Mouse (Mus musculus) liver, embryonic 14.5 days (tissue): Measurements from ENCODE around the gene Meox1. TPM values are rescaled to one million over a fixed set of nuclear protein-coding genes. Genes with fewer than 3 reads are reported as not detected.

ENCODE experiments used
- ATAC-seq: fragments of 200-750 bp; cut with Nextera tagmentation; 2 replicates; pipeline ENCODE4 v1.8.0; 2017; ENCODE audit warnings: moderate number of reproducible peaks, mild to moderate bottlenecking, moderate library complexity; ENCODE audit not compliant: insufficient read depth
- DNase-seq, 3 experiments: peaks; one replicate each; pipeline ENCODE4 v3.0.0-alpha.2; 2012 to 2013; ENCODE audit warnings: low read depth in 3 of 3, low spot score in 3 of 3
- H3K27ac ChIP-seq: fragments of 300-500 bp; sonication (generic); 2 replicates; pipeline ENCODE4 v1.5.1; 2014; ENCODE audit warnings: moderate library complexity, mild to moderate bottlenecking, control low read depth, inconsistent platforms
- H3K27me3 ChIP-seq: fragments of 300-500 bp; sonication (generic); 2 replicates; pipeline ENCODE4 v1.6.1; 2014; ENCODE audit warnings: mild to moderate bottlenecking, low read length, moderate library complexity; ENCODE audit not compliant: control insufficient read depth, insufficient read depth
- H3K36me3 ChIP-seq: fragments of 300-500 bp; sonication (generic); replicated peaks from 2 replicates; pipeline ENCODE4 v1.6.1; 2014; ENCODE audit warnings: low read depth; ENCODE audit not compliant: control insufficient read depth, insufficient read depth
- H3K4me1 ChIP-seq, 2 experiments: fragments of 200-500 bp in 1 of 2; fragments of 300-500 bp in 1 of 2; sonication (generic) in 1 of 2; replicated peaks; 2 replicates each; pipeline ENCODE4 v1.6.1; 2012 to 2014; ENCODE audit warnings: antibody characterized with exemption in 1 of 2, inconsistent platforms in 1 of 2, low read length in 1 of 2; ENCODE audit not compliant: control insufficient read depth in 2 of 2, insufficient read depth in 2 of 2
- H3K4me2 ChIP-seq: fragments of 300-500 bp; sonication (generic); 2 replicates; pipeline ENCODE4 v1.6.1; 2014; ENCODE audit warnings: low read depth, mild to moderate bottlenecking, control low read depth, moderate library complexity
- H3K4me3 ChIP-seq, 2 experiments: fragments of 200-500 bp in 1 of 2; fragments of 300-500 bp in 1 of 2; sonication (generic) in 1 of 2; 2 replicates each; pipeline ENCODE4 v1.5.1; 2012 to 2014; ENCODE audit warnings: low read depth in 2 of 2, low read length in 2 of 2, mild to moderate bottlenecking in 2 of 2, control low read depth in 1 of 2, inconsistent platforms in 1 of 2, moderate library complexity in 1 of 2; ENCODE audit not compliant: insufficient read depth in 1 of 2
- H3K9ac ChIP-seq: fragments of 300-500 bp; sonication (generic); replicated peaks from 2 replicates; pipeline ENCODE4 v1.6.1; 2014; ENCODE audit warnings: mild to moderate bottlenecking, control low read depth, moderate library complexity
- H3K9me3 ChIP-seq: fragments of 300-500 bp; sonication (generic); 2 replicates; pipeline ENCODE4 v1.6.1; 2016; ENCODE audit warnings: low read length, mixed read lengths; ENCODE audit not compliant: control insufficient read depth
- CTCF ChIP-seq: IDR thresholded peaks from 2 replicates; pipeline ENCODE4 v1.5.1; 2016; ENCODE audit warnings: antibody characterized with exemption, low read depth, control low read depth
- EP300 ChIP-seq: IDR thresholded peaks from 2 replicates; pipeline ENCODE4 v1.6.1; 2016; ENCODE audit warnings: antibody characterized with exemption, low read depth
- WGBS: fragments of 180-500 bp; shearing (Covaris S2); extraction: QIAGEN DNeasy Blood & Tissue Kit; methylation state at CpG from one replicate; pipeline ENCODE4 v1.1.7; 2014; ENCODE audit not compliant: insufficient replicate concordance; 5-methylcytosine and 5-hydroxymethylcytosine counted together
- polyA plus RNA-seq, 2 experiments: library from polyadenylated mRNA; depleted of rRNA in 1 of 2; stranded (reverse) in 1 of 2; unstranded in 1 of 2; fragments of >200 nt; fragmentation: Nextera tagmentation in 1 of 2; extraction: Ambion mirVana in 1 of 2; gene quantifications; 2 replicates each; pipeline versions ENCODE4 v1.2.1 to v1.2.3; 2012 to 2014

Meox1 gene
- polyA plus RNA-seq, 2 experiments: 0.28 to 0.36 TPM

DNA sequence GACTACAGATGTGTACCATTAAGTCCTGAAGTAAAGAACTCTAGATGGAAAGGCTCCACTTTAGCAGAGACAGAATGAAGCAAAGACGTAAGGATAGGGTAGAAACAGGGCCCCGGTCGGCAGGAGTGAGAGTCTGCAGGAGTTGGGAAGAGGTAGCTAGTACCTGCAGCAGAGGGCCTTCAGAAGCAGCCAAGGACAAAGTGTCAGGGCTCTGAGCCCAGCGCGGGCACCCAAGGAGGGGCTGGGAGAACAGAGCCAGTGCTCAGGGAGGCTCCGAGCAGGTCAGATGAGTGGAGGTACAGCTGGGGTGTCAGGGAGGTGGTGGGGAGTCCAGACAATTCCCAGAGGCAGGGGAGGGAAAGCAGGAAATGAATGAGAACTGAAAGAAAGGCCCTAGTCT is 29.8 kb upstream of the Meox1 start:
- Histone ChIP-seq H3K27ac (no peak overlapping the region), H3K27me3 (no peaks in the 10 kb centered on the region), H3K4me2 (no peak overlapping the region), H3K4me3 (no peak overlapping the region), H3K36me3 (no peaks in the 10 kb centered on the region), H3K4me1 (no peaks in the 10 kb centered on the region), H3K9me3 (no peaks in the 10 kb centered on the region), H3K9ac (no peak overlapping the region)
- no peak for TF ChIP-seq CTCF
- no peak for TF ChIP-seq EP300
- DNase-seq (no peak), ATAC-seq (no peak)
- WGBS: 65% methylated on average over 6 of the region's 6 CpGs

DNA sequence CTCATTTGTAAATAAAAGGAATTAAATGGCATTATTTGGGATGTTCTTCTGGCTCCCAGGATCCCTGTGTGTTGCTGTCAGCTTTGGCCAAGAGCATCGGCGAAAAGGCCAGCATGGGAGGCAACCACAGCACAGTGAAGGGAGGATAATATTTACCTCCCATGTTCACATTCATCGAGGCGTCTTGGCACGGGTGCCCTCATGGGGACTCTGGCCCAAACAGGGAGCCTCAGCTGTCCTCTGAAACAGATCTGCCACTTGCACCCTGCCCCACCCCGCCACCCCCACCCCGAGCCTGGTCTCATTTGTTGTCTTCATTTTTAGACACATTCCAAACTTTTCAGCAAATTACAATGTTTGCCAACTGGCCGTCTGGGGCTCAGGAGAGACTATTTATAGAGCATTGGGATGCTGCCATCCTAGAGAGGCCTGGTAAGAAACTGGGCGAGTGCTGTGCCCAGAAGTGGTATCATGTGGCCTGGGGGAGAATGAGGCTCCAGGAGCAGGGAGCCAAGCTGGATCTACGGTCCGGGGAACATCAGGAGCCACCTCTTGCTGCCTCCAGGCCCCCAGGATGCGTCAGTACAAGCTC is 27.3 kb upstream of the Meox1 start:
- no peaks in the 10 kb centered on the region for H3K4me1 ChIP-seq
- H3K4me2 ChIP-seq: no peak overlapping the region
- no peak overlapping the region for H3K4me3 ChIP-seq
- ATAC-seq (no peak), DNase-seq (no peak)
- no peaks in the 10 kb centered on the region for H3K36me3 ChIP-seq
- no peak overlapping the region for H3K27ac ChIP-seq
- TF ChIP-seq CTCF (no peak), EP300 (no peak)
- no peak overlapping the region for H3K9ac ChIP-seq
- 65% methylated on average over 12 of the region's 12 CpGs for WGBS
- H3K9me3 ChIP-seq: no peaks in the 10 kb centered on the region
- no peaks in the 10 kb centered on the region for H3K27me3 ChIP-seq

GRCm38 (mm10) chr11:101919660-101920059 is 25.5 kb upstream of the Meox1 start:
- ATAC-seq (no peak), DNase-seq (peak; percentile 30 to 49 (median 36))
- no peaks in the 10 kb centered on the region for H3K4me1 ChIP-seq
- 0% methylated on average over 6 of the region's 6 CpGs for WGBS
- no peak overlapping the region for H3K4me2 ChIP-seq
- no peak overlapping the region for H3K9ac ChIP-seq
- no peaks in the 10 kb centered on the region for H3K9me3 ChIP-seq
- H3K36me3 ChIP-seq: no peaks in the 10 kb centered on the region
- H3K27ac ChIP-seq: no peak overlapping the region
- no peak for TF ChIP-seq EP300
- peak; percentile 96 for TF ChIP-seq CTCF
- no peaks in the 10 kb centered on the region for H3K27me3 ChIP-seq
- no peak overlapping the region for H3K4me3 ChIP-seq

GRCm38 (mm10) chr11:101918609-101919008 is 24.4 kb upstream of the Meox1 start:
- no peaks in the 10 kb centered on the region for H3K9me3 ChIP-seq
- no peaks in the 10 kb centered on the region for H3K4me1 ChIP-seq
- no peak overlapping the region for H3K27ac ChIP-seq
- DNase-seq (no peak), ATAC-seq (no peak)
- TF ChIP-seq CTCF: no peak
- no peaks in the 10 kb centered on the region for H3K36me3 ChIP-seq
- H3K27me3 ChIP-seq: no peaks in the 10 kb centered on the region
- H3K9ac ChIP-seq: no peak overlapping the region
- H3K4me3 ChIP-seq: no peak overlapping the region
- H3K4me2 ChIP-seq: no peak overlapping the region
- 39% methylated on average over 3 of the region's 3 CpGs for WGBS

DNA sequence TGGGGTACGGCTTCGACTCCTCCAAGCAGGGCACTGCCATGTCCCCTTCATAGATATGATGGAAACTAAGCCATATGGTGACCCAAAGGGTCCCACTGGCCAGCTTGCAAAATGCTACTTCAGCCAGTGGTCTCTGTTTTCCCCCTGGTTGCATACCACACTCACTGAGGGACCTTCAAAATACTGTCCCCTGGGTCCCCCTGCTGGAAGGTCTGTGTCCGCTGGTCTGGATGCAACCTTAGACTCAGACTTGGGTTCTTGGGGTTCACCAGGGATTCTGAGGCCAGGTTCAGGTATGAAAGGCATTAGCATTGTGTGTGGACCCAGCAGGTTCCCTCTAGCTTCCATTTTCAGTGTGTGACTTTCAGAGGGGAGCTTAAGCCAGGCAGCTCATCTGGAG is 22.6 kb upstream of the Meox1 start:
- Histone ChIP-seq H3K4me3 (no peak overlapping the region), H3K9ac (no peak overlapping the region), H3K4me2 (no peak overlapping the region), H3K27ac (no peak overlapping the region), H3K36me3 (no peaks in the 10 kb centered on the region), H3K27me3 (no peaks in the 10 kb centered on the region), H3K4me1 (no peaks in the 10 kb centered on the region), H3K9me3 (no peaks in the 10 kb centered on the region)
- TF ChIP-seq CTCF: peak; percentile 35; the same call in 1 of the 2 replicates
- no peak for TF ChIP-seq EP300
- no peak for ATAC-seq
- WGBS: 52% methylated on average over 3 of the region's 3 CpGs
- no peak for DNase-seq
